Mouse (Mus musculus) midbrain, postnatal 0 days (tissue): ENCODE measurements at regions not wholly inside any gene's neighbourhood (a gene's known extent, or its start where the extent isn't known, plus 50 kb on each side); places are given as distances from the start of the nearest gene placed in this dataset.

Source experiments
- ATAC-seq: fragments of 200-750 bp; cut with Nextera tagmentation; 2 replicates; pipeline ENCODE4 v1.8.0; 2017; ENCODE audit warnings: moderate number of reproducible peaks, mild to moderate bottlenecking, moderate TSS enrichment, moderate library complexity; ENCODE audit not compliant: low FRiP score
- DNase-seq: peaks from one replicate; pipeline ENCODE4 v3.0.0-alpha.2; 2015; ENCODE audit warnings: low spot score
- H3K27ac ChIP-seq: fragments of 300-500 bp; sonication (generic); 2 replicates; pipeline ENCODE4 v1.5.1; 2014; ENCODE audit warnings: low read depth, mild to moderate bottlenecking, low read length, mixed read lengths
- H3K27me3 ChIP-seq: fragments of 300-500 bp; sonication (generic); 2 replicates; pipeline ENCODE4 v1.6.1; 2014; ENCODE audit warnings: low read length, control low read depth, mixed read lengths; ENCODE audit not compliant: insufficient read depth
- H3K36me3 ChIP-seq: fragments of 300-500 bp; sonication (generic); 2 replicates; pipeline ENCODE4 v1.6.1; 2014; ENCODE audit warnings: low read length, control low read depth, mixed read lengths; ENCODE audit not compliant: insufficient read depth
- H3K4me1 ChIP-seq: fragments of 300-500 bp; sonication (generic); 2 replicates; pipeline ENCODE4 v1.6.1; 2014; ENCODE audit warnings: mild to moderate bottlenecking, control low read depth, antibody characterized with exemption, low read length, mixed read lengths; ENCODE audit not compliant: insufficient read depth
- H3K4me2 ChIP-seq: fragments of 300-500 bp; sonication (generic); 2 replicates; pipeline ENCODE4 v1.6.1; 2014; ENCODE audit warnings: low read depth, mild to moderate bottlenecking, low read length, mixed read lengths; ENCODE audit not compliant: poor library complexity, severe bottlenecking
- H3K4me3 ChIP-seq: fragments of 300-500 bp; sonication (generic); 2 replicates; pipeline ENCODE4 v1.5.1; 2014; ENCODE audit warnings: low read depth, mild to moderate bottlenecking, low read length, moderate library complexity
- H3K9ac ChIP-seq: fragments of 300-500 bp; sonication (generic); replicated peaks from 2 replicates; pipeline ENCODE4 v1.6.1; 2014; ENCODE audit warnings: mild to moderate bottlenecking, low read length, moderate library complexity, mixed read lengths; ENCODE audit not compliant: poor library complexity, severe bottlenecking
- H3K9me3 ChIP-seq: fragments of 300-500 bp; sonication (generic); 2 replicates; pipeline ENCODE4 v1.6.1; 2016; ENCODE audit warnings: low read length, control low read depth
- CTCF ChIP-seq: IDR thresholded peaks from 2 replicates; pipeline ENCODE4 v1.5.1; 2016; ENCODE audit warnings: antibody characterized with exemption, mild to moderate bottlenecking
- WGBS: fragments of 180-500 bp; shearing (Covaris S2); extraction: QIAGEN DNeasy Blood & Tissue Kit; methylation state at CpG from one replicate; pipeline ENCODE4 v1.1.7; 2014; 5-methylcytosine and 5-hydroxymethylcytosine counted together

DNA sequence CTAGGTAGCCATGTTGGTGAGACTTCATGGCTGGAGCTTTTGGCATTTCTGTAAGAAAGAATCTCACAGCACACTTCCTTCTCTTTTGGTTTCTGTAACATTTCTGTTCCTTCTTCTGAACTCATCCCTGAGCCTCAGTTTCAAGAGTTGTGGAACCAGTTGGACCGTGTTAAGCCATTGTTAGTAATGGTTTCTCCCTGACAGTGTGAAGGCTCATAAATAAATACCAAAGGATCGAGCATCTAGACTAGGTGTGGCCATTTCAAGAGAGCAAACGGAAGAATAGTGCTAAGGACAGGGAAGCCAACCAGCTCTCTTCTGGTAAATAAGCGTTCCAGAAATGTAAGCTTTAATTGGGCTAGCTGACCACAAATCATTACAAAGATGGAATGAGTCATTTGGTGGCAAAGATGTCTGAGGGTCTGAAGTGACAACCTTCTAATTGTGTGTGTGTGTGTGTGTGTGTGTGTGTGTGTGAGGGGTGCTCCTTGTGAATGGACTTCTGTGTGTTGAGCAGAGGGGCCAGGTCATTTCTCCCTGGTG is 71.7 kb upstream of the Cdkn2b start:
- no peaks in the 10 kb centered on the region for H3K4me1 ChIP-seq
- no peak overlapping the region for H3K9ac ChIP-seq
- H3K4me3 ChIP-seq = no peak overlapping the region
- no peak overlapping the region for H3K27ac ChIP-seq
- TF ChIP-seq CTCF = no peak
- ATAC-seq = no peak
- DNase-seq = no peak
- no peaks in the 10 kb centered on the region for H3K27me3 ChIP-seq
- no peak overlapping the region for H3K4me2 ChIP-seq
- 86% methylated on average over 4 of the region's 4 CpGs for WGBS
- no peaks in the 10 kb centered on the region for H3K9me3 ChIP-seq
- no peaks in the 10 kb centered on the region for H3K36me3 ChIP-seq

DNA sequence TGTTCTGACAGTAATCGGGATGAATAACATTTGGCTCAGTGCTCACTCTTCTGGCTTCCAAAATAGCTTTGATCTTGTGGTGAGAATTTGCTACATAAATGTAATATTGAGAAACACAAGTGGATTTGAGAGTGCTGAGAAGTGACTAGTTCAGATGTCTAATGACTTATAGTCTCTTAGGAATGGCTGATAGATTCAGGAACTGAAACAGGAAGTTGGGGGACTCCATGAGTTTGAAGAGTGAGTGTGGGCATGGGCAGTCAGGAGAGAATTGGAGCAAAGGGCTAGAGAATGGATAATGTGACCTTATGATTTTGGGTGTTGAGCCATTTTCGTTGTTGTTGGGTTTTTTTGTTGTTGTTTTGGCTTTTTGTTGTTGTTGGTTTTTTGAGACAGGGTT is 70.9 kb upstream of the Cdkn2b start:
- H3K36me3 ChIP-seq = no peaks in the 10 kb centered on the region
- H3K27ac ChIP-seq = no peak overlapping the region
- no peaks in the 10 kb centered on the region for H3K4me1 ChIP-seq
- no peak overlapping the region for H3K4me3 ChIP-seq
- no peak for TF ChIP-seq CTCF
- ATAC-seq = no peak
- 89% methylated on average over 2 of the region's 2 CpGs for WGBS
- no peaks in the 10 kb centered on the region for H3K9me3 ChIP-seq
- no peaks in the 10 kb centered on the region for H3K27me3 ChIP-seq
- H3K4me2 ChIP-seq = no peak overlapping the region
- H3K9ac ChIP-seq = no peak overlapping the region
- no peak for DNase-seq

DNA sequence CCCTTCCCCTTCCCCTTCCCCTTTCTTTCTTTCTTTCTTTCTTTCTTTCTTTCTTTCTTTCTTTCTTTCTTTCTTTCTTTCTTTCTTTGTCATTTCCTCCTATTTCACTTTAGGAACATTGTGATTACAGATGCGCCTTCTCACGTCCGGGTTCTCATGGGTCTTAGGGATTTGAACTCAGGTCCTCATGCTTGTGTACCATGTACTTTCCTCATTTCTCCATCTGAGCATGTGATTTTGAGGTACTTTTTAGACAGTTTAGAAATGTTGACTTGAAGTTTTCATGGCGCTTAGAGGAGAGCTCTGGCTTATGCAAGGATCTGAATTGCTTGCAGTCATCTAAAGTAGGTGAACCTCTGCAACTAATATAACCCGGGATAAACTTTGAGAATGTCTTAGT is 70.2 kb upstream of the Cdkn2b start:
- Histone ChIP-seq H3K9me3 (no peaks in the 10 kb centered on the region), H3K4me3 (no peak overlapping the region), H3K4me2 (no peak overlapping the region), H3K27me3 (no peaks in the 10 kb centered on the region), H3K36me3 (no peaks in the 10 kb centered on the region), H3K27ac (no peak overlapping the region), H3K9ac (no peak overlapping the region), H3K4me1 (no peaks in the 10 kb centered on the region)
- WGBS = 93% methylated on average over 5 of the region's 5 CpGs
- ATAC-seq = no peak
- no peak for DNase-seq
- no peak for TF ChIP-seq CTCF

DNA sequence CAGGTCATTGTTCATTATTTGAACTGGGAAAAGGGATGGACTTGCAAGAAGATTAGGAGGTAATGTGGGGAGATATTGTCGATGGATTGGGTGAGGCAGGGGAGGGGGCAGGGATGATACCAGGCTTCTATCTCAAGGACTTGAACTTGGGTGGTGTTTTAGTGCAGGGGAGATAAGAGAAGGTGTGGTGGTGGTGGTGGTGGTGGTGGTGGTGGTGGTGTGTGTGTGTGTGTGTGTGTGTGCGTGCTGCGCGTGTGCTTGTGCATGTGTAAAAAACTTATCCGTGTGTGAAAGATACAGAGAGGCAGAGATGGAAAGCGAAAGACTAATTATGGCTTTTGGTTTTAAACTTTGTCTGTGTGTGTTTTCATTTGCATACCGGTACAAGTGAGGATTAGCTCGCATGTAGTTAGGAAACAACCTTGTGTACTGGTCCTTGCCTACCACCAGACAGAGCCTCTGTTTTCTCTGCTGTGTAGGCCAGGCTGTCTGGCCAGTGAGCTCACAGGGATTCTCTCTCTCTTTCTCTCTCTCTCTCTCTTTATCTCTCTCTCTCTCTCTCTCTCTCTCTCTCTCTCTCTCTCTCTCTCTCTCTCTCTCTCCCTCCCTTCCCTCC is 69.6 kb upstream of the Cdkn2b start:
- 91% methylated on average over 8 of the region's 8 CpGs for WGBS
- DNase-seq = no peak
- ATAC-seq = no peak
- H3K4me2 ChIP-seq = no peak overlapping the region
- no peak for TF ChIP-seq CTCF
- H3K9me3 ChIP-seq = no peaks in the 10 kb centered on the region
- no peaks in the 10 kb centered on the region for H3K36me3 ChIP-seq
- no peak overlapping the region for H3K27ac ChIP-seq
- no peaks in the 10 kb centered on the region for H3K4me1 ChIP-seq
- no peaks in the 10 kb centered on the region for H3K27me3 ChIP-seq
- no peak overlapping the region for H3K4me3 ChIP-seq
- no peak overlapping the region for H3K9ac ChIP-seq

DNA sequence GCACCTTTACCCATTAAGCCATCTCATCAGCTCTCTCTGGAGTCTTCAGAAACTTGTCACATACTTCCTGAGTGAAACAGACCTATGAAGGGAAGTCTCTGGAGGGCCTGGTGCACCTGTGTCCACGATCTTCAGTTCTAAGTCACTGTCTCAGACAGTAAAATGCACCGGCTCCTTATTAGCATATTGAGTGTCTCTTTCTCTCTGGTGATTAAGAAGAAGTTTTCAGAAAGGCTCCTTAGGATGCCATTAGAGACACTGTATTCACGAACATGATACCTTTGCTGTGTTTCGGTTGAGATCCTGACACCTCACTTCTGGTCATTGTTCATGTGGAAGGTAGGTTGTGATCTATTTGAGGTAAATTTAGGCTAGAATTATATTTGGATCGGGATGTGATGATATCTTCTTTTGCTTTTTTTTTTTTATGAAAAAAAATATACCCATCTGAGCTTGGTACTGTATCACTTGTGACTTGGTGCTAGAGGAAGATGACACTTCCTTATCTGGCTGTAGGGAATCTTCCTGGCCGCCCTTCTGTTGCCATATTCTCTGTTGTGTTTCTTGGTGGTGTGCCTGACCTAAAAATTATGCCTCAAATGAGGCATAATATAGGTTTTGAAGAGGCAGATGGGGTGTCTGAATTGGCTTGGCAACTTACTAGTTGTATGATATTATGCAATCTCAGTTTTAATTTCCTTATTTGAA is 68.9 kb upstream of the Cdkn2b start:
- Histone ChIP-seq H3K4me3 (no peak overlapping the region), H3K9ac (no peak overlapping the region), H3K36me3 (no peaks in the 10 kb centered on the region), H3K27ac (no peak overlapping the region), H3K9me3 (no peaks in the 10 kb centered on the region), H3K4me1 (no peaks in the 10 kb centered on the region), H3K27me3 (no peaks in the 10 kb centered on the region), H3K4me2 (no peak overlapping the region)
- DNase-seq = no peak
- WGBS = 88% methylated on average over 6 of the region's 6 CpGs
- no peak for ATAC-seq
- no peak for TF ChIP-seq CTCF

DNA sequence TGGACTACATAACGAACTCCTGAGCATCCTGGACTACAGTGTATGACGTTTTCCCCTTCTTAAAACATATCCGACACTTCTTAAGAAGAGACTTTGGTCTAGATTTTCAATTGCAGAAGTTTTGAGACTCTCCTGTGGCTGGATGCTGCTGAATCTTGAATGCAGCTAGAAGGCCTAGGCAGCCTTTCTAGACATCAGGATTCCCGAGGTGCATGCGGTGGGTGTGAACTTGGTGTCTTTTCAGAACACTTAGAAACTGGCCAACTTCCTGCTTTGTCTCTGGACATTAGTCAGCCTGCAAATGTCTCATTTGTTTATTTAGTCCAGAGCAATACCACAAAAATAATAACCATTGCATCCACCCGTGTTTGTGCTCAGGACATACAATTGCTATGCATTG is 61.8 kb upstream of the Cdkn2b start:
- WGBS = 87% methylated on average over 6 of the region's 6 CpGs
- no peak for TF ChIP-seq CTCF
- no peak overlapping the region for H3K9ac ChIP-seq
- H3K9me3 ChIP-seq = no peaks in the 10 kb centered on the region
- no peak overlapping the region for H3K4me3 ChIP-seq
- H3K36me3 ChIP-seq = no peaks in the 10 kb centered on the region
- H3K27me3 ChIP-seq = no peaks in the 10 kb centered on the region
- no peak for DNase-seq
- no peak overlapping the region for H3K4me2 ChIP-seq
- no peaks in the 10 kb centered on the region for H3K4me1 ChIP-seq
- H3K27ac ChIP-seq = no peak overlapping the region
- no peak for ATAC-seq
